Mouse (Mus musculus) limb, embryonic 13.5 days (tissue): Measurements from ENCODE around the gene Atrip. TPM values are rescaled to one million over a fixed set of nuclear protein-coding genes. Genes with fewer than 3 reads are reported as not detected.

Source experiments
- ATAC-seq: fragments of 200-750 bp; cut with Nextera tagmentation; 2 replicates; pipeline ENCODE4 v1.8.0; 2017; ENCODE audit warnings: low read depth, moderate number of reproducible peaks, moderate TSS enrichment; ENCODE audit not compliant: low FRiP score
- H3K27ac ChIP-seq: fragments of 300-500 bp; sonication (generic); 2 replicates; pipeline ENCODE4 v1.5.1; 2015; ENCODE audit warnings: inconsistent platforms, mild to moderate bottlenecking, moderate library complexity
- H3K27me3 ChIP-seq: fragments of 300-500 bp; sonication (generic); 2 replicates; pipeline ENCODE4 v1.6.1; 2015; ENCODE audit warnings: mild to moderate bottlenecking, inconsistent platforms
- H3K36me3 ChIP-seq: fragments of 300-500 bp; sonication (generic); 2 replicates; pipeline ENCODE4 v1.6.1; 2015; ENCODE audit warnings: inconsistent platforms, mild to moderate bottlenecking, moderate library complexity
- H3K4me1 ChIP-seq: fragments of 300-500 bp; sonication (generic); 2 replicates; pipeline ENCODE4 v1.6.1; 2015; ENCODE audit warnings: inconsistent platforms
- H3K4me2 ChIP-seq: fragments of 300-500 bp; sonication (generic); replicated peaks from 2 replicates; pipeline ENCODE4 v1.6.1; 2015; ENCODE audit warnings: inconsistent platforms, mild to moderate bottlenecking, moderate library complexity
- H3K4me3 ChIP-seq: fragments of 300-500 bp; sonication (generic); 2 replicates; pipeline ENCODE4 v1.5.1; 2015; ENCODE audit warnings: moderate library complexity, mild to moderate bottlenecking, inconsistent platforms
- H3K9ac ChIP-seq: fragments of 300-500 bp; sonication (generic); 2 replicates; pipeline ENCODE4 v1.6.1; 2015; ENCODE audit warnings: mild to moderate bottlenecking, inconsistent platforms
- H3K9me3 ChIP-seq: fragments of 300-500 bp; sonication (generic); 2 replicates; pipeline ENCODE4 v1.6.1; 2016; ENCODE audit warnings: inconsistent platforms
- WGBS: fragments of 180-500 bp; shearing (Covaris S2); methylation state at CpG from one replicate; pipeline ENCODE4 v1.1.7; 2015; 5-methylcytosine and 5-hydroxymethylcytosine counted together
- polyA plus RNA-seq: library from polyadenylated mRNA; unstranded; fragments of >200 nt; fragmentation: Nextera tagmentation; extraction: Ambion mirVana; gene quantifications from 2 replicates; pipeline ENCODE4 v1.2.1, GENCODE M21; 2015

The Atrip gene
- polyA plus RNA-seq, 1 experiment from 2014 or later = 29.0 TPM

- ATAC-seq = no peak
- Histone ChIP-seq H3K27me3 (no peaks in the 10 kb centered on the region), H3K4me1 (peaks cover 31% of the 10 kb centered on the region), H3K36me3 (peaks cover 2% of the 10 kb centered on the region; the same call in 1 of the 2 replicates), H3K4me3 (no peak overlapping the region), H3K9me3 (no peaks in the 10 kb centered on the region), H3K27ac (no peak overlapping the region), H3K4me2 (peak overlapping the region; percentile 27; the same call in 1 of the 2 replicates), H3K9ac (peak overlapping the region; percentile 50; the same call in 1 of the 2 replicates)
- WGBS = 87% methylated on average over 8 of the region's 8 CpGs
Measured at GRCm38 (mm10) chr9:109040216-109040615, 33.7 kb downstream of the Atrip start.

- 76% methylated on average over 4 of the region's 4 CpGs for WGBS
- peak overlapping the region; percentile 79 for H3K4me2 ChIP-seq
- H3K9ac ChIP-seq = no peak overlapping the region
- no peaks in the 10 kb centered on the region for H3K9me3 ChIP-seq
- no peak for ATAC-seq
- no peak overlapping the region for H3K27ac ChIP-seq
- H3K27me3 ChIP-seq = no peaks in the 10 kb centered on the region
- peak overlapping the region; percentile 63 for H3K4me3 ChIP-seq
- peaks cover 2% of the 10 kb centered on the region; the same call in 1 of the 2 replicates for H3K36me3 ChIP-seq
- peaks cover 31% of the 10 kb centered on the region for H3K4me1 ChIP-seq
Measured at GRCm38 (mm10) chr9:109039681-109040080, 34.2 kb downstream of the Atrip start.

GRCm38 (mm10) chr9:109038901-109039364, 35.0 kb downstream of the Atrip start:
- H3K4me1 ChIP-seq = peaks cover 31% of the 10 kb centered on the region
- H3K9ac ChIP-seq = peak overlapping the region; percentile 79
- 0 out of 2 replicates have a peak, but pooled peaks cover 2% of the 10 kb centered on the region for H3K36me3 ChIP-seq
- peak overlapping the region; percentile 79 for H3K4me2 ChIP-seq
- H3K4me3 ChIP-seq = peak overlapping the region; percentile 63
- WGBS = 19% methylated on average over 8 of the region's 8 CpGs
- peak overlapping the region; percentile 39 for H3K27ac ChIP-seq
- no peak for ATAC-seq
- H3K9me3 ChIP-seq = no peaks in the 10 kb centered on the region
- H3K27me3 ChIP-seq = no peaks in the 10 kb centered on the region

GRCm38 (mm10) chr9:109038086-109038895, 35.6 kb downstream of the Atrip start, which contains the start of gene Shisa5:
Shisa5 (plus strand) TSS chr9:109038565.
- Histone ChIP-seq H3K4me3 (peak within 1 kb of the TSS; percentile 63), H3K36me3 (no peaks in the 10 kb centered on the region), H3K4me2 (peak within 1 kb of the TSS; percentile 79), H3K27me3 (no peaks in the 10 kb centered on the region), H3K27ac (peak within 1 kb of the TSS; percentile 39), H3K9ac (peak within 1 kb of the TSS; percentile 79), H3K9me3 (no peaks in the 10 kb centered on the region), H3K4me1 (peaks cover 31% of the 10 kb centered on the region)
- ATAC-seq = peak; percentile 91
- WGBS = under 1% methylated on average over 34 of the region's 40 CpGs

- no peak overlapping the region for H3K9ac ChIP-seq
- no peak overlapping the region for H3K27ac ChIP-seq
- WGBS = 89% methylated on average over 6 of the region's 6 CpGs
- no peak for ATAC-seq
- H3K9me3 ChIP-seq = no peaks in the 10 kb centered on the region
- H3K4me3 ChIP-seq = no peak overlapping the region
- H3K4me2 ChIP-seq = no peak overlapping the region
- H3K36me3 ChIP-seq = peaks cover 12% of the 10 kb centered on the region
- no peaks in the 10 kb centered on the region for H3K4me1 ChIP-seq
- no peaks in the 10 kb centered on the region for H3K27me3 ChIP-seq
Measured at GRCm38 (mm10) chr9:109032435-109032834, 41.5 kb downstream of the Atrip start.

- no peaks in the 10 kb centered on the region for H3K4me1 ChIP-seq
- H3K36me3 ChIP-seq = peaks cover 14% of the 10 kb centered on the region
- no peaks in the 10 kb centered on the region for H3K27me3 ChIP-seq
- H3K9ac ChIP-seq = no peak overlapping the region
- WGBS = 83% methylated on average over 8 of the region's 8 CpGs
- no peak overlapping the region for H3K27ac ChIP-seq
- no peak overlapping the region for H3K4me3 ChIP-seq
- no peak overlapping the region for H3K4me2 ChIP-seq
- ATAC-seq = no peak
- no peaks in the 10 kb centered on the region for H3K9me3 ChIP-seq
Measured at GRCm38 (mm10) chr9:109031686-109032085, 42.2 kb downstream of the Atrip start.

GRCm38 (mm10) chr9:109031001-109031400, 42.9 kb downstream of the Atrip start:
- no peak for ATAC-seq
- H3K4me3 ChIP-seq = no peak overlapping the region
- H3K4me2 ChIP-seq = no peak overlapping the region
- H3K9me3 ChIP-seq = no peaks in the 10 kb centered on the region
- H3K4me1 ChIP-seq = no peaks in the 10 kb centered on the region
- 92% methylated on average over 7 of the region's 7 CpGs for WGBS
- no peak overlapping the region for H3K27ac ChIP-seq
- H3K9ac ChIP-seq = no peak overlapping the region
- H3K27me3 ChIP-seq = no peaks in the 10 kb centered on the region
- peaks cover 17% of the 10 kb centered on the region for H3K36me3 ChIP-seq

GRCm38 (mm10) chr9:109030312-109030711, 43.6 kb downstream of the Atrip start:
- Histone ChIP-seq H3K9me3 (no peaks in the 10 kb centered on the region), H3K36me3 (peaks cover 23% of the 10 kb centered on the region), H3K4me2 (no peak overlapping the region), H3K9ac (no peak overlapping the region), H3K4me3 (no peak overlapping the region), H3K4me1 (no peaks in the 10 kb centered on the region), H3K27ac (no peak overlapping the region), H3K27me3 (no peaks in the 10 kb centered on the region)
- 67% methylated on average over 3 of the region's 3 CpGs for WGBS
- no peak for ATAC-seq

- 80% methylated on average over 5 of the region's 5 CpGs for WGBS
- ATAC-seq = no peak
- no peaks in the 10 kb centered on the region for H3K9me3 ChIP-seq
Measured at GRCm38 (mm10) chr9:109028919-109029318, 45.0 kb downstream of the Atrip start.

GRCm38 (mm10) chr9:109028421-109028820, 45.5 kb downstream of the Atrip start:
- Histone ChIP-seq H3K27ac (no peak overlapping the region), H3K4me1 (no peaks in the 10 kb centered on the region), H3K9ac (no peak overlapping the region), H3K4me3 (no peak overlapping the region), H3K36me3 (peaks cover 29% of the 10 kb centered on the region), H3K27me3 (no peaks in the 10 kb centered on the region), H3K9me3 (no peaks in the 10 kb centered on the region), H3K4me2 (no peak overlapping the region)
- WGBS = 88% methylated on average over 3 of the region's 3 CpGs
- no peak for ATAC-seq

More at GRCm38 (mm10) chr9:109028919-109029318, 45.0 kb downstream of the Atrip start:
- no peaks in the 10 kb centered on the region for H3K27me3 ChIP-seq
- no peak overlapping the region for H3K4me2 ChIP-seq
- H3K36me3 ChIP-seq = peaks cover 29% of the 10 kb centered on the region
- no peak overlapping the region for H3K9ac ChIP-seq
- no peak overlapping the region for H3K27ac ChIP-seq
- H3K4me1 ChIP-seq = no peaks in the 10 kb centered on the region
- no peak overlapping the region for H3K4me3 ChIP-seq

GRCm38 (mm10) chr9:109027521-109027920, 46.4 kb downstream of the Atrip start:
- H3K9me3 ChIP-seq = no peaks in the 10 kb centered on the region
- no peak for ATAC-seq
- no peaks in the 10 kb centered on the region for H3K27me3 ChIP-seq
- no peak overlapping the region for H3K9ac ChIP-seq
- H3K4me3 ChIP-seq = no peak overlapping the region
- H3K4me1 ChIP-seq = no peaks in the 10 kb centered on the region
- peaks cover 29% of the 10 kb centered on the region for H3K36me3 ChIP-seq
- no peak overlapping the region for H3K27ac ChIP-seq
- no peak overlapping the region for H3K4me2 ChIP-seq
- WGBS = 80% methylated on average over 8 of the region's 8 CpGs

- 90% methylated on average over 17 of the region's 17 CpGs for WGBS
- ATAC-seq = no peak
- H3K9me3 ChIP-seq = no peaks in the 10 kb centered on the region
Measured at GRCm38 (mm10) chr9:109022866-109023685, 50.8 kb downstream of the Atrip start.

More at GRCm38 (mm10) chr9:109022866-109023685, 50.8 kb downstream of the Atrip start:
- Histone ChIP-seq H3K4me1 (no peaks in the 10 kb centered on the region), H3K4me3 (no peak overlapping the region), H3K27ac (no peak overlapping the region), H3K9ac (no peak overlapping the region), H3K27me3 (no peaks in the 10 kb centered on the region), H3K36me3 (peaks cover 16% of the 10 kb centered on the region), H3K4me2 (no peak overlapping the region)
